Mouse (Mus musculus) c-Kit-negative CD71-positive TER-119-positive erythroid progenitor cells, embryonic 14.5 days (primary cell): ENCODE results near the gene Tenm2.

ENCODE experiments used
- DNase-seq: peaks from one replicate; pipeline ENCODE4 v3.0.0-alpha.2; 2013; ENCODE audit warnings: low read depth, low spot score

Gene Tenm2

DNA sequence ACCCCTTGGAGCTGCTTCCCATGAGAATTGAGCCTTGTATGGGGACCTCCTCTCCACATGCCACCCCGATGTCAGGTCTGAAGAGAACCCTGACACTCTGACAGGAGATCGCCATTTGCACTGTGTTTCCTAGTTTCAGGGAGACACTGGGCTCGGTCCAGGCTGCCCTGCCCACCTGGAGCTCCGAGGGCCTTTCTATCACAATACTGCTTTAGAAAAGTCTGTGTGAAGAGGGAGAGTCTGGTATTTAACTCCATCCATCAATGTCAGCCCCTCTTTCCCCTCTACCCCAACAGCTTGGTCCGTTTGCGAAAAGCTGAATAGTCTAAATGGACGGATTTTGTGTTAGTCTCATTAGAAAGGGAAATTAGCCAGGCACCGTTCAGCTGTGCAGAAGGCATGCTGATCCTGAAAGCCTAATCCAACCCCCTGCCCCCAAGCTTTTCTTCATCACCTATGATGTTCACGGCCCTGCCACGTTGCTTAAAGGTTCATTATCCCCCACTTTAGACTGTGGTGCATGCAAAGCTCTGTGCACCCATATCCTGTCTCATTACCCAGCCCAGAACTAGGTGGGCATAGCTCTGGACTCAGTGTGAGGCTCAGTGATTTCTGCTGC, 538.6 kb downstream of the Tenm2 start:
- DNase-seq, result no peak

DNA sequence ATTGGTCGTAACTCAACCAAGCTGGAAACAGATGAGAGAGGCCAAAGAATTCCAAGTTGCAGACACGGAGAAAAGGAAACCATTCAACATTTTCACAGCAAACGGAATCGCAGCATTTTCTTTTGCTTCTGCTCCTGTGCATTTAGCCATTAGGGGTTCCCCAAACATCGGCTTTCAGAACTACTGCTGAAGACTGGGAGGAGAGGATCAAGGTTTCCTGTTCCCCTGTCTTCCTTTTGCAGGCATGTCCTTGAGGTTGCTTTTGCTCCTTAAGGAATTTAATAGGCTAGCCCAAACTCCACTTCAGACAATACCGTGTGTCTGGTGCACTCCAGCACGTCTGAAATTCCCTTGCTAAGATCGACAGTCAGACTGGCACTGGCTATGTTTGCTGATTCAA, 541.0 kb downstream of the Tenm2 start:
- no peak for DNase-seq

GRCm38 (mm10) chr11:36692637-36693036, 543.1 kb downstream of the Tenm2 start:
- no peak for DNase-seq

GRCm38 (mm10) chr11:36690826-36691225, 544.9 kb downstream of the Tenm2 start:
- DNase-seq, result no peak

- no peak for DNase-seq
Measured at GRCm38 (mm10) chr11:36686253-36686652, 549.5 kb downstream of the Tenm2 start.

DNA sequence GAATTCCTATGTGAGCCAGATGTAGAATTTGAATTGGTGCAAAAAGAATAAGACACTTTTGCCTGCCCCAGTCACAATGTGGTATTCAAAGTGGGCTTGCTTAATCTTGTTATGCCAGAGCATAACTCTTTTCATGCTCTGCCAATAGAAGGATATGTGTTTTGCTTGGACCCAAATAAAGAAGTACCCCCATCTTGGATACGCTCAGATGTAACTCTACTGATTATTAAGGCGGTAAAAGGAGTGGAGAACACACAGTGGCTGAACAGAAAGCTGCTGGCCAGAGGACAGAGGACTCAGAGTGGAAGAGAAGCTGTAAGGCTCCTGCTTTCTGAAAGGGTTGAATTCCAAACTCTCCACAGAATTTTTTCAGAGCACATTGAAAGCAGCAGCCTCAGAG, 556.4 kb downstream of the Tenm2 start:
- DNase-seq, result no peak

DNA sequence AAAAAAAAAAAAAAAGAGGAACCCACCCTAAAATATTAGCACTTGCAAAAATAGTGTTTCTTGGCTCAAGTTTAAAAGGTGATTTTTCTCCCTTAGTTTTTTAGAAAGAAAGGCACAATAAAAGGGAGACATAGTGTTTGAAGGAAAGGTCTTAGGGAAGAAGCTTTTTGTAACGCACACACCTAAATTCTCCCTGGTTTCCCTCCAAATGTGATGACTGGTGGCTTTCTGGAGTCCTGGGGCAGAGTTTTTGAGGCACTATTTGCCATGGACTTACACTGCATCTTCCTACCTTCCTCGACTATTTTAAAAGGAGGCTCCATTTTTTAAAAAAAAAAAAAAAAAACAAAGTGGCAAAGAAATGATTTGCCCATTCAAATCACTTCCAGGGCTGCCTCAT, 557.2 kb downstream of the Tenm2 start:
- no peak for DNase-seq

DNA sequence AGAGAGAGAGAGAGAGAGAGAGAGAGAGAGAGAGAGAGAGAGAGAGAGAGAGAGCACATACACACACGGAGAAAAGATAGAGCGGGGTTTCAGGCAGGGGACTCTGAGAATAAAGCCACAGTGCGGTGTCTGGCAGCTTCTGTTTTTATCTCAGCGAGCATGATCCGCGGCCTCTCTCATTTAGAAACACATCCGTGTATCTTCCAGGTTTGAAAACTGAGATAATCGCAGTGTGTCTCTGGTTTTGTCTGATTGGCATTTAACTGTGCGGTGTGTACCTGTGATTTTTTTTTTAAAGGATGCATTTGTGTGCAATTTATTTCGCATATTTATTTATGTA, 557.7 kb downstream of the Tenm2 start:
- DNase-seq, result no peak

DNA sequence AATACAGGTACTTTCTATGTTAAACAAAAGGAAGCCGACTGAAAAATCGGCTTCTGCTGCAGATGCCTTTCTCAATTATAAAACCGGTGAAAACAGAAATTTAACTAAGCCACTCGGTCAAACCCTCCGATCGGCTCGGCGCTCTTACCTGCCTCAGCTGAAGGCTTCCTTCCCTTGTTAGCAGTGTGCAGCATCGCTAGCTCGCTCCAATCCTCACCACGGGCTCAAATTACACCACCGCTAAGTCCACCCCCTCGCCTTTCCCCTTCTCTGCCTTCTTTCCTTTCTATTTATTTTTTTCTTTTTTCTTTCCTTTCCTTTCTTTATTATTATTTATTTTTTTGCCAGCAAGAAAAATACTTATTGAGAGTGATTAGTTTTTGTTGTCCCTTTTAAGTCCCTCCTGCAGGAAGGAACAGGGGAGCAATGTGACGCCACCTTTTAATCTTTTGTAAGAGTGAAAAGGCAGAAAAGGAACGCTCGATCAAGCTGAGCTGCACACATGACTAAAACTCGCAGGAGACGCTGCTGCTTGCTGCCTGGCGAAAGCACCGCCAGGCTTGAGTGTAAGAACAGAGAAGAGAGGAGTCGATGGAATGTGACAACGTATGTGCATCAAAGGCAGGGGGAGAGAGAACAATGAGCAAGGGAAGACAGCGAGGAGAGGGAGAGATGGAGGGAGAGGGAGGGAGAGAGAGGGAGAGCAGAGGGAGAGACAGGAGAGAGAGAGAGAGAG, 558.3 kb downstream of the Tenm2 start:
- no peak for DNase-seq

DNA sequence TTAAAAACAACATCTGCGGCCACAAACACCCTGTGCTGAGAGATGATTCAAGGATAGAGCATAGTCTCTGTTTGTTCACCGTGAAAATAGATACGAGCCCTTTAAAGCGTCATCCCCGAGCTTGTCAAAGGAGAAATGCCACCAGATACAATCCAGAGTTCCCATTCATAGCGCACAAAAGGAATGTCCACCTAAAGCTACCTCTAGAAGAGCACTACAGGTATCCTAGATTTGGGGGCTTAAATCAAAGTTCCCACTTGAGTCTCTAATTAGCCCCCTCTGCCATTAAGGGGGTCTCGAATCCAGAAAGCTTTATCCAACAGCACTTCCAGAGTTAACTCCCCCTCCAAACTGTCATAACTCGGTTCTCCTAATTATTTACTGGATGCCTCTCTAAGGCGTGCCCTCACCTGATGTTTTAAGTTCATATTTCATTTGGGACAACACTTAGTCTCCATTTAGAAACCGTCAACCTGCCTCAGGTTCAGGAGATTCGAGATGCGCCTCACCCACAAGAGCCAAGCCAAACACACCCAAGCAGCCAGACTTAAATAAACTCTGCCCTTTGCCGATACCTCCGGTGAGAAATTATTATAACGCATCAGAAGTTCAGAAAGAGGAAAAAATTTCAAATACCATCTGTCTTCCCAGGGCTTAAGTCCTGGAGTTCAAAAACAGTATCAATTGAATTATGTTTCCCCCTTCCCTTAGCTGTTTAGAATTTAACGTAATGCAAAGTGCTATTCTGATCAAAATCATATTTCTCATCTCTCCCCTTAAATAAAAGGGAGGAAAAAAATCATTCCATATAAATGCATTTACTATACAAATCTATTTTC, 559.1 kb downstream of the Tenm2 start:
- DNase-seq, result no peak

- DNase-seq, result no peak
Measured at GRCm38 (mm10) chr11:36674902-36675422, 560.8 kb downstream of the Tenm2 start.

DNA sequence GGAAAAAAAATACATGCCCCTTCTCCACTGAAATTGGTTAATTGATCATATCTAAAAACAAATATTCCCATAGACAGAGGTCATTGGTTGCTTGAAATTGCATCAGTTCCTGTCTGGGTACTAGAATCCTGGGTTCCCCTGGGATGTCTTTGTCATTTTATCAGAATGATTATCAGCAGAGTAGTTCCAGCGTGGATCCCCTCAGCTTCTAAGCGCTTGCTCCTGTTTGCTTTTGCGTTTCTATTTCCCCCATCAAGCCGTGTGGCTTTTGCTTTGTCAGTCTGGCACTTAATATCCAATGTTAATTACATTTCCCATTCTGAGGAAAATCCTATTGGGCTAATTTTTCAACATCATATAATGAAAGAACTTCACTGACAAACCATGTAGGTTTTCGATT, 561.6 kb downstream of the Tenm2 start:
- no peak for DNase-seq

- no peak for DNase-seq
Measured at GRCm38 (mm10) chr11:36671196-36671595, 564.6 kb downstream of the Tenm2 start.

GRCm38 (mm10) chr11:36664026-36664425, 571.7 kb downstream of the Tenm2 start:
- DNase-seq, result no peak

GRCm38 (mm10) chr11:36663571-36663970, 572.2 kb downstream of the Tenm2 start:
- no peak for DNase-seq

- no peak for DNase-seq
Measured at GRCm38 (mm10) chr11:36653656-36654323, 582.0 kb downstream of the Tenm2 start.

GRCm38 (mm10) chr11:36647179-36647578, 588.6 kb downstream of the Tenm2 start:
- DNase-seq, result no peak

GRCm38 (mm10) chr11:36635082-36635481, 600.7 kb downstream of the Tenm2 start:
- no peak for DNase-seq

- DNase-seq, result no peak
Measured at GRCm38 (mm10) chr11:36632201-36632600, 603.6 kb downstream of the Tenm2 start.

DNA sequence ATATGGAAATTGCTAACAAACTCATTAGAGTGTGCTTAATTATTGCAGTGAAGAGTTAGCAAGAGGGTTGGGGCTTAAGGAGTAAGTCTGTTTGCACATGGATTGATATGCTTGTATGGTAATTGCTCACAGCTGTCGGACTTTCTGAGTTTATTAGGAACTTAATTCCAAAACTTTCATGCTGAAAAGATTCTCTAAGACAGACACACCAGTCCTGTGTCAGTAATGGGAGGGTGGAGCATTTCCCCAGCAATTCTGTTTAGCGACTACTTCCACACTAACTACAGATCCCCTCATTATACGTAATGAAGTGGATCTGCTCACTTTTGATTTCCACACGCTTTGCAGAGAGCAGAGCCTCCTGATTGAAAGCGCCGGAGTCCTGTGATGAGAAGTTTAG, 622.0 kb downstream of the Tenm2 start:
- no peak for DNase-seq

- DNase-seq, result no peak
Measured at GRCm38 (mm10) chr11:36604815-36605382, 630.9 kb downstream of the Tenm2 start.

DNA sequence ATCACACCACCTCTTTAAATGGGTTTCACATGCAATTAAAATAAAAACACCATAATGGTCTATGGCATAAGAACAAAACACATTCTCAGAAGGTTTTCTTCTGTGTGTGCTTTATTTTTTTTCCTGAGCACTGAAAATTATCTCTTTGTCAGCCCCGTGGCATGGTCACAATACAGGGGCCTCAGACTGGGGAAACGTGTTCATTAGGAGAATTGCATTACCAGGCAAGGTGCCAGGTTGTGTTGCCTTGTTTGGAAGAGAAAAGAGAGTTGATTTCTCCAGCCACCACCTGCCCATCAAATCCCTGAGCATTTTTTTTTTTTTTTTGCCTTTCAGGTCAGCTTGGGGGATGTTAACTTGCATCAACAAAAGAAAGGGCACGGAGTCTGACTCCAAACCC, 631.5 kb downstream of the Tenm2 start:
- no peak for DNase-seq
